Mouse (Mus musculus) lung, postnatal 0 days (tissue): ENCODE measurements around the gene Ankle1. TPM values are rescaled to one million over a fixed set of nuclear protein-coding genes. Genes with fewer than 3 reads are reported as not detected.

Source experiments
- ATAC-seq: fragments of 200-750 bp; cut with Nextera tagmentation; 2 replicates; pipeline ENCODE4 v1.8.0; 2017; ENCODE audit warnings: moderate library complexity
- DNase-seq: peaks from one replicate; pipeline ENCODE4 v3.0.0-alpha.2; 2016; ENCODE audit warnings: low spot score
- H3K27ac ChIP-seq: fragments of 300-500 bp; sonication (generic); 2 replicates; pipeline ENCODE4 v1.5.1; 2014; ENCODE audit warnings: antibody characterized with exemption, mild to moderate bottlenecking, low read length, mixed read lengths
- H3K27me3 ChIP-seq: fragments of 300-500 bp; sonication (generic); replicated peaks from 2 replicates; pipeline ENCODE4 v1.6.1; 2014; ENCODE audit warnings: low read length, mixed read lengths; ENCODE audit not compliant: insufficient read depth
- H3K36me3 ChIP-seq: fragments of 300-500 bp; sonication (generic); 2 replicates; pipeline ENCODE4 v1.6.1; 2014; ENCODE audit warnings: low read length, mixed read lengths; ENCODE audit not compliant: insufficient read depth
- H3K4me1 ChIP-seq: fragments of 300-500 bp; sonication (generic); 2 replicates; pipeline ENCODE4 v1.6.1; 2014; ENCODE audit warnings: antibody characterized with exemption, low read depth, low read length, mixed read lengths; ENCODE audit not compliant: insufficient read depth
- H3K4me2 ChIP-seq: fragments of 300-500 bp; sonication (generic); replicated peaks from 2 replicates; pipeline ENCODE4 v1.6.1; 2014; ENCODE audit warnings: low read depth, mild to moderate bottlenecking, low read length, moderate library complexity, mixed read lengths
- H3K4me3 ChIP-seq: fragments of 300-500 bp; sonication (generic); 2 replicates; pipeline ENCODE4 v1.5.1; 2014; ENCODE audit warnings: low read depth, low read length
- H3K9ac ChIP-seq: fragments of 300-500 bp; sonication (generic); replicated peaks from 2 replicates; pipeline ENCODE4 v1.6.1; 2014; ENCODE audit warnings: low read depth, mild to moderate bottlenecking
- H3K9me3 ChIP-seq: fragments of 300-500 bp; sonication (generic); 2 replicates; pipeline ENCODE4 v1.6.1; 2016; ENCODE audit warnings: low read length, mixed read lengths
- CTCF ChIP-seq: IDR thresholded peaks from 2 replicates; pipeline ENCODE4 v1.5.1; 2016; ENCODE audit warnings: antibody characterized with exemption, mild to moderate bottlenecking
- EP300 ChIP-seq: IDR thresholded peaks from 2 replicates; pipeline ENCODE4 v1.6.1; 2016; ENCODE audit warnings: antibody characterized with exemption, mild to moderate bottlenecking, control low read depth
- WGBS: fragments of 180-500 bp; shearing (Covaris S2); extraction: QIAGEN DNeasy Blood & Tissue Kit; methylation state at CpG from one replicate; pipeline ENCODE4 v1.1.7; 2014; 5-methylcytosine and 5-hydroxymethylcytosine counted together
- polyA plus RNA-seq: library from polyadenylated mRNA; unstranded; fragments of >200 nt; fragmentation: Nextera tagmentation; extraction: Ambion mirVana; gene quantifications from 2 replicates; pipeline ENCODE4 v1.2.1, GENCODE M21; 2015

Ankle1 gene
- polyA plus RNA-seq, result 0.72 and 1.5 TPM in 2 replicates

DNA sequence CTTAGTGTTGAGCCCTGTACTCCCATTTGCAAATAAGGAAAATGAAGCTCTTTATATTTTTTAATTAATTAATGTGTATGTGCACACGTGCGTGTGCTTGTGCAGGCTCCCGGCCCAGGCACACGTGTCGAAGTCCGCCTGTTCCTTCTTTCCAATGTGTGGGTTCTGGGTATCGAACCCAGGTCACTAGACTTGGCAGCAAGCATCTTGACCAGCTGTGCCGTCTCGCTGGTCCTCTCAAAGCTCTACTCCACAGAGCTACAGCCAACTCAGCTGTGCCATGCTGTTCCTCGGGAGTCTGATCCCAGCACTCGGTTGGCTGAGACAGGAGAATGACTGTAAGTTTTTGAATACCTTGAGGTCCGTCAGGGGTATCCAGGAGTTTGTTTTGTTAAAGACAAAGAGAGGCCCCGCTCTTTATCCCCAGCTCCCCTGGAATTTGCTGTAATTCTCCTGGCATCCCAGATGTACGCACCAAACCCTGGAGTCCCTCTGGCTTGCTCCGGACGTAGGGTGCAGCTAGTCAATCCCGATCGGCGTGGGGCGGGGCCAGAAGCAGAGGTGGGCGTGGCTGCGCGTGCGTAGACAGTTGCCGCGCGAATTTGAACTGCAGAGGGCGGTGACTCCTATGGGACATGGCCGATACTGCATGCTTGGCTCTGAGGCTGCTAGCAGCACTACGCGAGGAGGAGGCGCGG lies at the start of gene Ankle1:
Ankle1 (plus strand) TSS at position 610 of the 698 bp plus-strand sequence.
- ATAC-seq (peak; percentile 95), DNase-seq (peak; percentile 94)
- Histone ChIP-seq H3K27ac (no peak within 1 kb of the TSS), H3K27me3 (no peaks in the 10 kb centered on the region), H3K4me2 (peak within 1 kb of the TSS; percentile 81), H3K9me3 (no peaks in the 10 kb centered on the region), H3K36me3 (no peaks in the 10 kb centered on the region), H3K4me3 (peak within 1 kb of the TSS; percentile 41), H3K9ac (peak within 1 kb of the TSS; percentile 27; the same call in 1 of the 2 replicates), H3K4me1 (peaks cover 15% of the 10 kb centered on the region; the same call in 1 of the 2 replicates)
- WGBS, result 13% methylated on average over 33 of the region's 33 CpGs
- TF ChIP-seq EP300 (no peak), CTCF (peak; percentile 85)

DNA sequence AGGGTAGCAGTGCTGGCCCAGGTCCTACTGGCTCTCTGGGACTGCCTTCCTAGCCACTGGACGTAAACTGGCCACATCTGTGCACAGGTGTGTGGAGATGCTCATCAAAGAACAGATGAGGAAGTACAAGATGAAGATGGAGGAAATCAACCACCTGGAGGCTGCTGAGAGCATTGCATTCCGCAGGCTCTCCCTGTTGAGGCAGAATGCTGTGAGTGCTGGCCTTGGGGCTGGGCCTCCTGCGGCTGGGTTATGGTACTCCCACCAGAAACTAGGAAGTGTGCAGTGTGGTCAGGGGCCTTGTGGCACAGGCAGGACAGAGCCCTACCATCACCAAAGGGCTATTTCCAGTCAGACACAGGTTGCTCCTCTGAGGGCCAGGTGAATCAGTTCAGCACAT lies 47.8 kb upstream of the Ankle1 start:
- H3K4me2 ChIP-seq, result no peak overlapping the region
- WGBS, result 80% methylated on average over 3 of the region's 3 CpGs
- TF ChIP-seq CTCF, result no peak
- TF ChIP-seq EP300, result no peak

GRCm38 (mm10) chr8:71366771-71367528 lies 38.9 kb upstream of the Ankle1 start, which contains the start of gene Use1:
Use1 (plus strand) TSS chr8:71366848.
- TF ChIP-seq CTCF (0 out of 2 replicates have a peak, but pooled peaks have one; percentile 1), EP300 (peak; percentile 63)
- Histone ChIP-seq H3K4me2 (peak within 1 kb of the TSS; percentile 62), H3K9me3 (no peaks in the 10 kb centered on the region), H3K4me3 (peak within 1 kb of the TSS; percentile 67), H3K9ac (peak within 1 kb of the TSS; percentile 57), H3K36me3 (0 out of 2 replicates have a peak, but pooled peaks cover 5% of the 10 kb centered on the region), H3K4me1 (peaks cover 5% of the 10 kb centered on the region), H3K27ac (peak within 1 kb of the TSS; percentile 91), H3K27me3 (no peaks in the 10 kb centered on the region)
- WGBS, result under 1% methylated on average over 56 of the region's 56 CpGs
- DNase-seq (peak; percentile 99), ATAC-seq (peak; percentile 76)

More for the DNA sequence above, 47.8 kb upstream of the Ankle1 start:
- no peak for DNase-seq
- H3K9ac ChIP-seq, result no peak overlapping the region
- H3K27me3 ChIP-seq, result no peaks in the 10 kb centered on the region
- no peak for ATAC-seq
- no peak overlapping the region for H3K4me3 ChIP-seq
- H3K9me3 ChIP-seq, result no peaks in the 10 kb centered on the region
- H3K36me3 ChIP-seq, result peaks cover 33% of the 10 kb centered on the region
- H3K27ac ChIP-seq, result no peak overlapping the region
- H3K4me1 ChIP-seq, result no peaks in the 10 kb centered on the region

DNA sequence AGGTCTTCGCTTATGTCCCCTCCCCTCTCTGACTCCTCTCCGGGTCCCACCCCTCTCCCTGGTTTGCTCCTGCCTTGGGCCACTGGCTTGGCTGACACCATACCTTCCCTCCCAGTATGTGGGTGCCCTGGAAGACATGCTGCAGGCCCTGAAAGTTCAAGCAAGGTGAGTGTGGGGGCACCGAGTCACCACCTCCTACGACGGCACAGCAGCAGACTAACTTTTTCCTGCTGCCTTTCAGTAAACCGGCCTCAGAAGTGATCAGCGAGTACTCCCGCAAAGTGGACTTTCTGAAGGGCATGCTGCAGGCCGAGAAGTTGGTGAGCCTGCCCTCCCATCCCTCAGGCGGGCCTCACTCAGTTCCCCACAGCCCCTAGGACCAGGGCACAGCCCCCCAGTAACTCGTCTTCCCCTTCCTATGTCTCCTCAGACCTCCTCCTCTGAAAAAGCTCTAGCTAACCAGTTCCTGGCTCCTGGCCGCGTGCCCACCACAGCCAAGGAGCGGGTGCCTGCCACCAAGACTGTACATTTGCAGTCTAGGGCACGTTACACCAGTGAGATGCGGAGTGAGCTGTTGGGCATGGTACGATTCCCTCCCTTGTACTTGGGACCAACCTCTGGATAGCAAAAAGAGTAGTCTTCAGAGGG lies 38.2 kb upstream of the Ankle1 start:
- H3K27ac ChIP-seq, result peak overlapping the region; percentile 91
- no peaks in the 10 kb centered on the region for H3K9me3 ChIP-seq
- no peak for ATAC-seq
- H3K9ac ChIP-seq, result peak overlapping the region; percentile 57
- peak overlapping the region; percentile 67 for H3K4me3 ChIP-seq
- peak overlapping the region; percentile 62 for H3K4me2 ChIP-seq
- 34% methylated on average over 17 of the region's 17 CpGs for WGBS
- peaks cover 5% of the 10 kb centered on the region for H3K4me1 ChIP-seq
- H3K27me3 ChIP-seq, result no peaks in the 10 kb centered on the region
- 0 out of 2 replicates have a peak, but pooled peaks cover 7% of the 10 kb centered on the region for H3K36me3 ChIP-seq
- no peak for DNase-seq
- TF ChIP-seq CTCF, result no peak

DNA sequence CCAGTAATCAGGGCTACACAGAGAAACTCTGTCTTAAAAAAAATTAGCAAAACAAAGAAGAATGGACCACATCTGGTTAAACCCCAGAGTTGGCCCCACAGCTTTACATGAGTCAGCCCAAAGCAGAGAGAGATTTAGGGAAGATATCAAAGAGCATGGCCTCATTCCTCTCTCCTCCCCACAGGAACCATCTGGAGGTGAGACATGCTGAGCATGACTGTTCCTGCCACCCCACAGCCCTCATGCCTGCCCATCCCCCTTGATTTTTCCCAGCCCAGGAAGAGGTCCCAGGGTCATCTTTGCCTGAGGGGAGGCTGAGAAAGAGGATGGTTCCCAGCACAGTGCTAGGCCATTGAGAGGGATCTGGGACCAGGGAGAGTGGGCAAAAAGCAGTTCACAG lies 37.4 kb upstream of the Ankle1 start:
- H3K4me3 ChIP-seq, result no peak overlapping the region
- H3K4me2 ChIP-seq, result no peak overlapping the region

More for the DNA sequence above, 37.4 kb upstream of the Ankle1 start:
- TF ChIP-seq CTCF (no peak), EP300 (no peak)
- Histone ChIP-seq H3K27me3 (no peaks in the 10 kb centered on the region), H3K27ac (0 out of 2 replicates have a peak overlapping the region, but pooled peaks have one; percentile 91), H3K9me3 (no peaks in the 10 kb centered on the region), H3K4me1 (peaks cover 5% of the 10 kb centered on the region), H3K36me3 (0 out of 2 replicates have a peak, but pooled peaks cover 13% of the 10 kb centered on the region), H3K9ac (no peak overlapping the region)
- no peak for ATAC-seq
- DNase-seq, result no peak
